Mouse (Mus musculus): ENCODE measurements around the gene Mast3. TPM values are rescaled to one million over a fixed set of nuclear protein-coding genes. Genes with fewer than 3 reads are reported as not detected.

The Mast3 gene
- polyA plus RNA-seq, 1 experiment = 57.2 TPM

DNA sequence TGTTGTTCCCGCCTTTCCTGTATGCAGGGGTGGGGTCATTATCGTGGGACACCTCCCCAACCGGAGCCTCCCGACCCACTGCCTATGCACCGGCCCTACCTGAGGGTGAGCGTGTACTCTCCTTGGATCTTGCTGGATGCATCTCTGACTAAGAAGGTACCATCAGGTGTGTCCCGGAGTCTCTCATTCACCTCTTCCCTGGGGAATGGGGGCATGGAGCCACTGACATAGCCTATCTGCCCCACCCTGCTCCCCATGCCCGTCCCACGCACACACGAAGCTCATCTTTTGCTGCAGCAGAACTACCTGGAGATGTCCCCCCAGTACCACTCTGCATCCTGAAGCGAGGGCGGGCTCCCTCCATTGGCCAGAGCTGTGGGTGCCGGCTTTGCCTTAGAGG is 34.1 kb downstream of the Mast3 start:
- H3K27ac ChIP-seq (ENCODE audit: insufficient read depth, low read depth, low read length) = no peak overlapping the region
- 94% methylated on average over 13 of the region's 13 CpGs for WGBS
- peaks cover 65% of the 10 kb centered on the region for H3K4me1 ChIP-seq (ENCODE audit: control insufficient read depth, insufficient read depth, low read length)
- no peak overlapping the region for H3K4me3 ChIP-seq (ENCODE audit: insufficient read depth, low read depth, low read length)
- no peak for TF ChIP-seq CTCF (IDR thresholded peaks at IDR 0.05; ENCODE audit: insufficient read depth, low read depth, low read length)
- TF ChIP-seq POLR2A (IDR thresholded peaks at IDR 0.05; ENCODE audit: insufficient read depth, low read depth, low read length) = no peak

DNA sequence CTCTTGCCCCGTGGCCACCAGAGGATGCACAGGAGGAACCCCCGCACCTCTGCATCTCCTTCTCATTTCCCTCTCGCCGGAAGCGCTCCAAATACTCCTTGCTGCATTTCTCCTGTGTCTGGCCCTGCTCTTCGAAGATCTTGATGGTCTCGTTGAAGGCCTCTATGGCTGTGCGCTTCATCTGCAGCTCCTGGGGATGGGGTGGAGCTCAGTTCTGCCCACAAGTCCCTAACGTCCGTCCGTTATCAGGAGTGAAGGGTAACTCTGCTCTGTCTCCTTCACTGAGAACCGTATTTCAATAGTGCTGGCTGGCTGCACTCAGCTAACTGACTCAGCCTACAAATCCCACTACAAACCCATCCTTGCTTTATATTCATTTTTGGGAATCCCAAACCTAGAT is 35.0 kb downstream of the Mast3 start:
- 77% methylated on average over 12 of the region's 12 CpGs for WGBS
- Histone ChIP-seq H3K4me3 (ENCODE audit: insufficient read depth, low read depth, low read length) (no peak overlapping the region), H3K4me1 (ENCODE audit: control insufficient read depth, insufficient read depth, low read length) (peaks cover 58% of the 10 kb centered on the region), H3K27ac (ENCODE audit: insufficient read depth, low read depth, low read length) (no peak overlapping the region)
- TF ChIP-seq POLR2A (IDR thresholded peaks at IDR 0.05; ENCODE audit: insufficient read depth, low read depth, low read length) (no peak), CTCF (IDR thresholded peaks at IDR 0.05; ENCODE audit: insufficient read depth, low read depth, low read length) (no peak)

DNA sequence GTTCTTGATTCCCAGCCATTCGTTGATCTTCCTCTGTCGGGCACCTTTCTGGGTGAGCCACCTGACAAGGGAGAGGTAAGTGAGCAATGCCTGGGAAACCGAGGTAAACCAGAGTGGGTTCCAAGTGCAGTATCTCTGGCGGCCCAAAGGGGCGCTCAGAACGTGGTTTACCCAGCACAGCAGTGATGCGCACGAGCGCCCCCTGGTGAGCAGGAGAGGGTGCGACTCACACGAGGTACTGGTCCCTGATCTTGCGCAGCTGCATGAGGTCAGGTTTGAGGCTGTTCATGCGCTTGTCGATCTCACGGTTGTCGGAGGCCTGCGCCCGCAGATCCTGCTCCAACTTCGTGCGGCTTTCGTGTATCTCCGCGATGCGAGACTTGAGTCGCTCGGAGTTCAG is 35.5 kb downstream of the Mast3 start:
- TF ChIP-seq POLR2A (IDR thresholded peaks at IDR 0.05; ENCODE audit: insufficient read depth, low read depth, low read length) (no peak), CTCF (IDR thresholded peaks at IDR 0.05; ENCODE audit: insufficient read depth, low read depth, low read length) (peak; percentile 99)
- no peak overlapping the region for H3K4me3 ChIP-seq (ENCODE audit: insufficient read depth, low read depth, low read length)
- 8% methylated on average over 26 of the region's 26 CpGs for WGBS
- H3K4me1 ChIP-seq (ENCODE audit: control insufficient read depth, insufficient read depth, low read length) = peaks cover 53% of the 10 kb centered on the region
- H3K27ac ChIP-seq (ENCODE audit: insufficient read depth, low read depth, low read length) = no peak overlapping the region

DNA sequence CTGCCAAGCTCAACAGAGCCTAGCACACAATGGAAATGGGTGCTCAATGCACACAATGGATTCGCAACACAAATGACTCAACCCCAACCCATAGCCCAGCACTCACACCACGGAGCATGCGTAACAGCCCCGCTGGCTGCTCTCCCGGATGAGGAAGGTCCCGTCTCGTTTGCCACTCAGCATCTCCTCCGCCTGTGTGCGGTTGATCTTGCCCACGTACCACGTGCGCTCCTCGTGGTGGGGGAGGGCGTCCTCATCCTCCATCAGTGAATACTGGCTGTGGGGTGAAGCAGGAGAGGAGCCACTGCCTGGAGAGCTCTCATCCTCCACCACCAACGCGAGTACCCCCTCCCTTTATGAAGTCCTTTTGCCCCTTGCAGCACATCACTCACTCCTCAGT is 35.9 kb downstream of the Mast3 start:
- TF ChIP-seq CTCF (IDR thresholded peaks at IDR 0.05; ENCODE audit: insufficient read depth, low read depth, low read length) = no peak
- TF ChIP-seq POLR2A (IDR thresholded peaks at IDR 0.05; ENCODE audit: insufficient read depth, low read depth, low read length) = no peak
- peaks cover 49% of the 10 kb centered on the region for H3K4me1 ChIP-seq (ENCODE audit: control insufficient read depth, insufficient read depth, low read length)
- WGBS = 77% methylated on average over 16 of the region's 16 CpGs
- H3K27ac ChIP-seq (ENCODE audit: insufficient read depth, low read depth, low read length) = no peak overlapping the region
- no peak overlapping the region for H3K4me3 ChIP-seq (ENCODE audit: insufficient read depth, low read depth, low read length)

DNA sequence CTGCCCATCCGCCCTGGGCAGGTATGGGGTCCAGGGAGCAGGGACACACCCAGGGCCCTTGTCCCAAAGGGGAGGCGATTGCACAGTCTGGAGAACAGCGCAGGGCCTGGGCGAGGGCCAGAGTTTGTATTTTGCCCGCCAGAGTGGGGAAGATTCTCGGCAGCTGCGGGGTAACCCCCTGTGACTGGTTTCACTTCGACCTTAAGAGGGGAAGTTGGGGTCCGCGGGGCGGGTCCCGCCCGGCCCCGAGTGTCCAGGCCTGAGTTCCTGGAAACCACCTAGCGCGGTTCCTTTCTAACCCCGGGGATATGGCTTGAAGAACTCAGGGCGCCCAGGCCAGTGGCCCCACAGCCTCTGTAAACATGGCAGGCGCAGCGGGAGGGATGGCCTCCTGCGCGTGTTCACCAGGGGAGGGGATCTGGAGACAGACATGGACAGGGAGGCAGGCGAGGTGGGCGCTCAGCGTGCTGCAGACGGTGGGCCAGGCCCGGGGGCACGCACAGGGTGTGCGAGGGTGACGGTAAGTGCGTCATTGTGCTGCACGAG is 36.5 kb downstream of the Mast3 start:
- H3K4me3 ChIP-seq (ENCODE audit: insufficient read depth, low read depth, low read length) = no peak overlapping the region
- H3K4me1 ChIP-seq (ENCODE audit: control insufficient read depth, insufficient read depth, low read length) = peaks cover 43% of the 10 kb centered on the region
- 94% methylated on average over 32 of the region's 32 CpGs for WGBS
- no peak overlapping the region for H3K27ac ChIP-seq (ENCODE audit: insufficient read depth, low read depth, low read length)
- TF ChIP-seq CTCF (IDR thresholded peaks at IDR 0.05; ENCODE audit: insufficient read depth, low read depth, low read length) (no peak), POLR2A (IDR thresholded peaks at IDR 0.05; ENCODE audit: insufficient read depth, low read depth, low read length) (no peak)

DNA sequence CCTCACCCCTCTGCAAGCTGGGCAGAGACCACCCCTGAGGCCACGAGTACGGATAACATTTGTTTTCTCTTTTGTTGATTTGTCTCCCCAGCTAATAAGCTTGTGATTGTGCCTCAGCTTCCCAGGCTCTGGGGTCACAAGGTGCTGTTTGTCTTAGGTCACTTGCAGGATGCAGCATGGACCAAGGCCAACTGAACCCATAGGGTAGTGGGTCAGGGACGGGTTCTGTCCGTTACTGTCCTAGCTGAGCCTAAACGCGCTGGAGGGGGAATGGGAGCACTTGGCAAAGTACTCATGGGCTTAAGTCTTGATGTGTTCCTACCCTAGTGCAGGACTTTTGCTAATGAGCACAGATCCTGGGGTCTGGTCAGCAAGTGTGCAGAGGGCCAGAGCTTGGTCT is 37.4 kb downstream of the Mast3 start:
- Histone ChIP-seq H3K4me1 (ENCODE audit: control insufficient read depth, insufficient read depth, low read length) (peaks cover 35% of the 10 kb centered on the region), H3K4me3 (ENCODE audit: insufficient read depth, low read depth, low read length) (no peak overlapping the region), H3K27ac (ENCODE audit: insufficient read depth, low read depth, low read length) (no peak overlapping the region)
- 76% methylated on average over 6 of the region's 6 CpGs for WGBS
- no peak for TF ChIP-seq CTCF (IDR thresholded peaks at IDR 0.05; ENCODE audit: insufficient read depth, low read depth, low read length)
- TF ChIP-seq POLR2A (IDR thresholded peaks at IDR 0.05; ENCODE audit: insufficient read depth, low read depth, low read length) = no peak

DNA sequence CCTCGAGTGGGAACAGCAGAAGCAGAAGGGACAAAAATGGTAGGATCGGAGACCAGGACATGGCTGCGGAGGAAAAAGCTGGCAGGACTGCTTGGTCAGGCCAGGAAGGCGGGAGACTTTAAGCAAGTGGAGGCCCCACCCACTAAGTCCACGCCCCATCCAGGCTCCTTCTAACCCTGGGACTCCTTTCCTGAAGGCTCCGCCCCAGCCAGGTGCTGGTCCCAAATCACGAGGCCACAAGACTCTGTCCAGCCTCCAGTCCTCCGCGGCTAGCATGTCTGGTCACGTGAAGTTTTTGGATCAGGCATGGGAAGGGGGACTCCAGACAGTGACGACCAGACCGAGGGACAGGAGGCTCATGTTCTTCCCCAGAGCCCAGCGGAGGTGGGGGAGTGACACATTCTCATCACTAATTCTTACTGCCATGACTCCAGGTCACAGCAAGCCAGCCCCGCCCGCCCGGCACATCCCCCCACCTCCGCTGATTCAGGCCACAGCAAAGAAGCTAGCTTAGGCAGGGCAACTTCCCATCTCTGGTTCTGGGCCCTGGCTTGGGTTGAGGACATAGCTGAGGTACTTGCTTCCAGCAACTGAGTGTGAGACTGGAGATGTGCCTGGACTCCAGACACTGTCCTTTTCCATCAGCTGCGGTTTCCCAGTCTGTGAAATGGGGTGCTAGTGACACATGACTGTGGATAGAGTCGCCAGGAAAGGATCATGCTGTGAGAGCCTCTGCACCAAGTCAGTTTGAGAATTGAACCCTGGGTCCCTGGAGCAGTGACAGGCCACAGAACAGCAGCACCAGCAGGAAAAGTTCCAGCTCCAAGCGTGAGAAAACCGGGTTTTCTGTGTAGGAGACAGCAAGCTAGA is 38.0 kb downstream of the Mast3 start:
- Histone ChIP-seq H3K4me3 (ENCODE audit: insufficient read depth, low read depth, low read length) (peak overlapping the region; percentile 19), H3K27ac (ENCODE audit: insufficient read depth, low read depth, low read length) (no peak overlapping the region), H3K4me1 (ENCODE audit: control insufficient read depth, insufficient read depth, low read length) (peaks cover 30% of the 10 kb centered on the region)
- TF ChIP-seq CTCF (IDR thresholded peaks at IDR 0.05; ENCODE audit: insufficient read depth, low read depth, low read length) (no peak), POLR2A (IDR thresholded peaks at IDR 0.05; ENCODE audit: insufficient read depth, low read depth, low read length) (no peak)
- WGBS = 19% methylated on average over 21 of the region's 21 CpGs

DNA sequence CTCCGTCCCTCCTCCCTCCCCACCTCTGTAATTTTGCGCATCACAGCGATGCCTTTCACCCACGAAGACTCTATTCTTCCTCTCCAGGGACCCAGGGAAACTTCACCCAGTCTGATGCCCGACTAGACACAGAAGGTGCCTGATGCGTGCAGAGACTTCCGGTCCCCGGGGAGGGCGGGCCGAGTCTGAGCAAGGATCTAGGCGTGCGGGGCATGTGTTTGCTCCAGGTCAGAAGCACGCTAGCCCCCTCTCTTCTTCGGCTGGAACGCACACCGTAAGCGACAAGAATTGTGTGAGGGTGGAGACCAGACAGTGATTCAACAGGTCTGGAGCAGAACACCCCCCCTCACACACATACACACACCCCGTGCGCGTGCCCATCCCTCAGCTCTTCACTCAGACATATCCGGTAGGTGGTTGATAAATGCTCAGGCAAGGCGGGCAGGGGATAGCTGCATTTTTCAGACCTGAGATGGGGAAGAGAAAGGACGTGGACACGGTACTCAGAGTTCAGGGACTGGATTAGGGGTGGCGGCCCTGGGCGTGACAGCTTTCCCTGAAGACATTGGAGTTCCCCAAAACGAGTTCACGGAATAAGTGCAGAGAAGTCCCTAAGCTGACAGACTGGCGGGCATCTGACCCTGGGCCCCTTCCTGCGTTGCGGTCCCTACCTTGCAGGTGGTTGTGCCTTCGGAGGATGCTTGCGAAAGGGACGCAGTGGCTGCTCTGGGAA is 38.9 kb downstream of the Mast3 start:
- H3K27ac ChIP-seq (ENCODE audit: insufficient read depth, low read depth, low read length) = no peak overlapping the region
- peaks cover 32% of the 10 kb centered on the region for H3K4me1 ChIP-seq (ENCODE audit: control insufficient read depth, insufficient read depth, low read length)
- 7% methylated on average over 34 of the region's 34 CpGs for WGBS
- peak overlapping the region; percentile 19 for H3K4me3 ChIP-seq (ENCODE audit: insufficient read depth, low read depth, low read length)
- TF ChIP-seq CTCF (IDR thresholded peaks at IDR 0.05; ENCODE audit: insufficient read depth, low read depth, low read length) (no peak), POLR2A (IDR thresholded peaks at IDR 0.05; ENCODE audit: insufficient read depth, low read depth, low read length) (no peak)

DNA sequence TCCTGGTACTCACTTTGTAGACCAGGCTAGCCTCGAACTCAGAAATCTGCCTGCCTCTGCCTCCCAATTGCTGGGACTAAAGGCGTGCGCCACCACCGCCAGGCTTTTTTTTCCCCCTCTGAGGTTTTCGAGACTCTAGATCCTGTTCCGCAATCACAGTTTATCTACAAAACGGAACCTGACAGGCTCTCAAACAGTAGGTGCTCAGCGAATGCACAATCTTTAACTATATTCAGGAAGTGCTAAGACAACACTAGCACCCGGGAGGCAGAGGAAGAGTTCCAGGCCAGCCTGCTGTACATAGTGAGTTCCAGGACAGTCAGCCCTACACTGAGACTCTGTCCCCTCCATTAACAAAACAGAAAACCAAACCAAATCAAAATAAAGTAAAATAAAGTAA is 39.5 kb downstream of the Mast3 start:
- WGBS = 69% methylated on average over 9 of the region's 9 CpGs
- Histone ChIP-seq H3K4me3 (ENCODE audit: insufficient read depth, low read depth, low read length) (no peak overlapping the region), H3K4me1 (ENCODE audit: control insufficient read depth, insufficient read depth, low read length) (peaks cover 34% of the 10 kb centered on the region), H3K27ac (ENCODE audit: insufficient read depth, low read depth, low read length) (no peak overlapping the region)
- no peak for TF ChIP-seq POLR2A (IDR thresholded peaks at IDR 0.05; ENCODE audit: insufficient read depth, low read depth, low read length)
- TF ChIP-seq CTCF (IDR thresholded peaks at IDR 0.05; ENCODE audit: insufficient read depth, low read depth, low read length) = no peak
